Mouse (Mus musculus): ENCODE results near the gene Tnfrsf25. TPM values are rescaled to one million over a fixed set of nuclear protein-coding genes. Genes with fewer than 3 reads are reported as not detected.

Tnfrsf25 gene
- total RNA-seq (2021), result 1 to 10 TPM; 2.3 to 2.6 TPM

GRCm38 (mm10) chr4:152115921-152116612, at the start of gene Tnfrsf25:
Gene Tnfrsf25 (plus strand): TSS chr4:152115934.
- intact Hi-C loops (cut with DNase I), result no loop called here
- DNase-seq, result no peak

GRCm38 (mm10) chr4:152067280-152067679, 48.5 kb upstream of the Tnfrsf25 start:
- DNase-seq, result no peak
- intact Hi-C loops (cut with DNase I), result no loop called here

GRCm38 (mm10) chr4:152068166-152068724, 47.5 kb upstream of the Tnfrsf25 start:
- DNase-seq, result no peak
- intact Hi-C loops (cut with DNase I), result no loop called here

GRCm38 (mm10) chr4:152069245-152069644, 46.5 kb upstream of the Tnfrsf25 start:
- DNase-seq, result no peak
- intact Hi-C loops (cut with DNase I), result no loop called here

GRCm38 (mm10) chr4:152070494-152071396, 45.0 kb upstream of the Tnfrsf25 start:
- intact Hi-C loops (cut with DNase I), result no loop called here
- no peak for DNase-seq

- intact Hi-C loops (cut with DNase I), result no loop called here
- peak; percentile 77 for DNase-seq
These were observed 43.6 kb upstream of the Tnfrsf25 start, which contains the start of gene Plekhg5 for GRCm38 (mm10) chr4:152072121-152072601. Gene Plekhg5 (plus strand): TSS chr4:152072498.

- intact Hi-C loops (cut with DNase I), result no loop called here
- no peak for DNase-seq
These were observed 43.1 kb upstream of the Tnfrsf25 start for GRCm38 (mm10) chr4:152072655-152073054.

- intact Hi-C loops (cut with DNase I), result no loop called here
These were observed 42.0 kb upstream of the Tnfrsf25 start for GRCm38 (mm10) chr4:152073715-152074114.

GRCm38 (mm10) chr4:152074548-152074947, 41.2 kb upstream of the Tnfrsf25 start:
- intact Hi-C loops (cut with DNase I), result no loop called here
- no peak for DNase-seq

More at GRCm38 (mm10) chr4:152073715-152074114, 42.0 kb upstream of the Tnfrsf25 start:
- DNase-seq, result no peak

- DNase-seq, result no peak
- intact Hi-C loops (cut with DNase I), result no loop called here
These were observed 38.5 kb upstream of the Tnfrsf25 start for GRCm38 (mm10) chr4:152077191-152077590.

GRCm38 (mm10) chr4:152078105-152078530, 37.6 kb upstream of the Tnfrsf25 start:
- DNase-seq, result no peak

GRCm38 (mm10) chr4:152079261-152079660, 36.5 kb upstream of the Tnfrsf25 start:
- intact Hi-C loops (cut with DNase I), result no loop called here
- no peak for DNase-seq

More at GRCm38 (mm10) chr4:152078105-152078530, 37.6 kb upstream of the Tnfrsf25 start:
- intact Hi-C loops (cut with DNase I), result no loop called here

- intact Hi-C loops (cut with DNase I), result no loop called here
- no peak for DNase-seq
These were observed 35.8 kb upstream of the Tnfrsf25 start for GRCm38 (mm10) chr4:152079931-152080330.

- intact Hi-C loops (cut with DNase I), result no loop called here
- DNase-seq, result no peak
These were observed 32.0 kb upstream of the Tnfrsf25 start for GRCm38 (mm10) chr4:152083611-152084220.

- DNase-seq, result no peak
- intact Hi-C loops (cut with DNase I), result no loop called here
These were observed 31.1 kb upstream of the Tnfrsf25 start for GRCm38 (mm10) chr4:152084616-152085015.

GRCm38 (mm10) chr4:152086505-152087210, 29.1 kb upstream of the Tnfrsf25 start:
- DNase-seq, result no peak
- intact Hi-C loops (cut with DNase I), result no loop called here

- intact Hi-C loops (cut with DNase I), result no loop called here
- DNase-seq, result no peak
These were observed 28.3 kb upstream of the Tnfrsf25 start for GRCm38 (mm10) chr4:152087211-152088081.

- intact Hi-C loops (cut with DNase I), result no loop called here
- no peak for DNase-seq
These were observed 27.6 kb upstream of the Tnfrsf25 start for GRCm38 (mm10) chr4:152088133-152088532.

GRCm38 (mm10) chr4:152088556-152089120, 27.1 kb upstream of the Tnfrsf25 start:
- DNase-seq, result peak; percentile 89
- intact Hi-C loops (cut with DNase I), result no loop called here
